Mouse (Mus musculus): ENCODE data around the gene Cox5a. TPM values are rescaled to one million over a fixed set of nuclear protein-coding genes. Genes with fewer than 3 reads are reported as not detected.

Gene Cox5a
- polyA plus RNA-seq, 1 experiment = 757 TPM

DNA sequence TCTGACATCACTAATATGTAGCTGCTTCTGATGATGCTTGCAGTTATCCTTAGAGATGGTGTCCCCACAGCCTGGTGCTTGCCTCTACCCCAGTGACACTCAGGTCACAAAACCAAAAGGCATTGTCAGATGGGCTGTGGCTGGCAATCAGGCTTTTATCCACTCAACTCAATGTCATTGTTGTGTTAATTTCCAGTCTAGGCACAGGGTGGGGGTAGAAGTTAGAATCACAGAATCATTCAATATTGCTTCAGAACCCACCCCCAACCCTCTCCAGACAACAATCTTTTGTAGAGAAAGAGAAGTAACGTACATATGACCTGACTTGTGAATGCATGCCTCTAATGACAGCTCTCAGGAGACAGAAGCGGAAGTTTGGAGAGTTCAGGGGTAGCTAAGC lies 10.5 kb upstream of the Cox5a start:
- H3K27ac ChIP-seq (ENCODE audit: insufficient read depth, low read depth, low read length) = no peak overlapping the region
- H3K36me3 ChIP-seq (ENCODE audit: control insufficient read depth, insufficient read depth, low read length) = no peaks in the 10 kb centered on the region
- no peaks in the 10 kb centered on the region for H3K27me3 ChIP-seq (replicated peaks; ENCODE audit: control insufficient read depth, insufficient read depth, low read length)
- no peak for TF ChIP-seq CTCF (conservative IDR thresholded peaks at IDR 0.05; ENCODE audit: insufficient read depth, insufficient read length, low read depth, low read length)
- TF ChIP-seq POLR2A (IDR thresholded peaks at IDR 0.05; ENCODE audit: low read depth, low read length) = no peak
- 90% methylated on average over 2 of the region's 2 CpGs for WGBS
- no peak for DNase-seq
- H3K4me3 ChIP-seq (ENCODE audit: insufficient read depth, low read depth, low read length) = no peak overlapping the region
- H3K4me1 ChIP-seq (ENCODE audit: control insufficient read depth, insufficient read depth, low read length) = no peaks in the 10 kb centered on the region

DNA sequence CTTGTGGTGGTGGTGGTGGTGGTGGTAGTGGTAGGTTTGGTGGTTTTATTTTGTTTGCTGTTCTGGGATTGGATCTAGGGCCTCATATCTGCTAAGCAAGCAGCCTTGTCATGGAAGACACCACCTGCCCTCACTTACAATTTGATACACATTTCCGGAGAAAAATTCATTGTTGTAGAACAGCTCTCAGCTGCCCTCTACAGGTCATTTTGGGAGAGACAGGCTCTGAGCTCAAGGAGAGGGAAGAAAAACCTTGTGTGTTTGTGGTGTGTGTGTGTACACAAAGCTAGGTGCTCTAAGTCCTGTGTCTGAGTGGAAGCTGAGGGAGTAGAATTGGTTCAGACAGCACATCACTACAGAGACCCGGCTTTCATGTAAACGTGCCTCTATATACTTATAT lies 4.0 kb upstream of the Cox5a start:
- no peaks in the 10 kb centered on the region for H3K27me3 ChIP-seq (replicated peaks; ENCODE audit: control insufficient read depth, insufficient read depth, low read length)
- 6% methylated on average over 3 of the region's 3 CpGs for WGBS
- no peak overlapping the region for H3K27ac ChIP-seq (ENCODE audit: insufficient read depth, low read depth, low read length)
- H3K4me3 ChIP-seq (ENCODE audit: insufficient read depth, low read depth, low read length) = no peak overlapping the region
- DNase-seq = peak; percentile 61
- H3K4me1 ChIP-seq (ENCODE audit: control insufficient read depth, insufficient read depth, low read length) = peaks cover 2% of the 10 kb centered on the region; the same call in 1 of the 2 replicates
- no peaks in the 10 kb centered on the region for H3K36me3 ChIP-seq (ENCODE audit: control insufficient read depth, insufficient read depth, low read length)
- peak; percentile 57 for TF ChIP-seq CTCF (conservative IDR thresholded peaks at IDR 0.05; ENCODE audit: insufficient read depth, insufficient read length, low read depth, low read length)
- TF ChIP-seq POLR2A (IDR thresholded peaks at IDR 0.05; ENCODE audit: low read depth, low read length) = no peak

DNA sequence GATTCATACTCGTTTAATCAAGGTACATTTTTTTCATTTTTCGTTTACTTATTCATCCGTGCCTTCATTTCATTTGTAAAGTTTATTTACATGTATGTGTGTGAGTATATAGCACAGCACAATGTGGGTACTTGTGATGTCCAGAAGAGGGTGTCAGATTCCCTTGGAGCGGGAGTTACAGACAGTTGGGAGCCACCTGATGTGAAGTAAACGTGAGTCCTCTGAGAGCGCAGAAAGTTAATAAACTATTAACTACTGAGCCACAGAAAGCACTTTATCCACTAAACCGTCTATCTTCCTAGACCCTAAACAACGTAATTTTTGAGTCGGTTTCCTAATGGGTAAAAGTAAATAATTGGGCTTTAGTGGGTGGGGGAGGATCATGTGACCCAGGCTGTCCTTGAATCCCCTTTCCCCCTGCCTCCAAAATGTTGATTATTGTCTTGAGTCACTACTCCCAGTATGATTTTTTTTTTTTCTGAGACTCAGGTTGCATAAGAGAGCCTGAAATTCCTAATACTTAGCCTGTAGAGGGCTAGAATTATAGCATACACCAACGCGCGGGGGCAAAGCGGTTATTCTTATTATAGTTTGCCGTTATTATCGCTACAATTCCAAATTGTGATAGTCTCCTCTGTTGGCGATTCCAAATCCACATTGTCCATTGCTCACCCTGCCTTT lies 559 bp upstream of the Cox5a start:
- Histone ChIP-seq H3K36me3 (ENCODE audit: control insufficient read depth, insufficient read depth, low read length) (no peaks in the 10 kb centered on the region), H3K27ac (ENCODE audit: insufficient read depth, low read depth, low read length) (peak overlapping the region; percentile 95), H3K27me3 (replicated peaks; ENCODE audit: control insufficient read depth, insufficient read depth, low read length) (no peaks in the 10 kb centered on the region), H3K4me1 (ENCODE audit: control insufficient read depth, insufficient read depth, low read length) (peaks cover 12% of the 10 kb centered on the region), H3K4me3 (ENCODE audit: insufficient read depth, low read depth, low read length) (peak overlapping the region; percentile 92)
- 24% methylated on average over 16 of the region's 16 CpGs for WGBS
- peak; percentile 66 for DNase-seq
- no peak for TF ChIP-seq CTCF (conservative IDR thresholded peaks at IDR 0.05; ENCODE audit: insufficient read depth, insufficient read length, low read depth, low read length)
- TF ChIP-seq POLR2A (IDR thresholded peaks at IDR 0.05; ENCODE audit: low read depth, low read length) = no peak

GRCm38 (mm10) chr9:57522114-57522860 lies 1.2 kb downstream of the Cox5a start:
- DNase-seq = no peak
- H3K36me3 ChIP-seq (ENCODE audit: control insufficient read depth, insufficient read depth, low read length) = no peaks in the 10 kb centered on the region
- whole genome bisulfite sequencing = 13% methylated on average over 7 of the region's 7 CpGs
- TF ChIP-seq CTCF (conservative IDR thresholded peaks at IDR 0.05; ENCODE audit: insufficient read depth, insufficient read length, low read depth, low read length) (no peak), POLR2A (IDR thresholded peaks at IDR 0.05; ENCODE audit: low read depth, low read length) (no peak)
- no peaks in the 10 kb centered on the region for H3K27me3 ChIP-seq (replicated peaks; ENCODE audit: control insufficient read depth, insufficient read depth, low read length)
- H3K27ac ChIP-seq (ENCODE audit: insufficient read depth, low read depth, low read length) = peak overlapping the region; percentile 98
- peaks cover 18% of the 10 kb centered on the region for H3K4me1 ChIP-seq (ENCODE audit: control insufficient read depth, insufficient read depth, low read length)
- peak overlapping the region; percentile 92 for H3K4me3 ChIP-seq (ENCODE audit: insufficient read depth, low read depth, low read length)

- H3K27me3 ChIP-seq (replicated peaks; ENCODE audit: control insufficient read depth, insufficient read depth, low read length) = no peaks in the 10 kb centered on the region
- no peak for DNase-seq
- H3K36me3 ChIP-seq (ENCODE audit: control insufficient read depth, insufficient read depth, low read length) = no peaks in the 10 kb centered on the region
- H3K27ac ChIP-seq (ENCODE audit: insufficient read depth, low read depth, low read length) = no peak overlapping the region
- H3K4me3 ChIP-seq (ENCODE audit: insufficient read depth, low read depth, low read length) = no peak overlapping the region
- 40% methylated on average over 4 of the region's 4 CpGs for WGBS
- no peak for TF ChIP-seq POLR2A (IDR thresholded peaks at IDR 0.05; ENCODE audit: low read depth, low read length)
- TF ChIP-seq CTCF (conservative IDR thresholded peaks at IDR 0.05; ENCODE audit: insufficient read depth, insufficient read length, low read depth, low read length) = no peak
- peaks cover 18% of the 10 kb centered on the region for H3K4me1 ChIP-seq (ENCODE audit: control insufficient read depth, insufficient read depth, low read length)
These were observed 1.8 kb downstream of the Cox5a start for GRCm38 (mm10) chr9:57522861-57523246.

DNA sequence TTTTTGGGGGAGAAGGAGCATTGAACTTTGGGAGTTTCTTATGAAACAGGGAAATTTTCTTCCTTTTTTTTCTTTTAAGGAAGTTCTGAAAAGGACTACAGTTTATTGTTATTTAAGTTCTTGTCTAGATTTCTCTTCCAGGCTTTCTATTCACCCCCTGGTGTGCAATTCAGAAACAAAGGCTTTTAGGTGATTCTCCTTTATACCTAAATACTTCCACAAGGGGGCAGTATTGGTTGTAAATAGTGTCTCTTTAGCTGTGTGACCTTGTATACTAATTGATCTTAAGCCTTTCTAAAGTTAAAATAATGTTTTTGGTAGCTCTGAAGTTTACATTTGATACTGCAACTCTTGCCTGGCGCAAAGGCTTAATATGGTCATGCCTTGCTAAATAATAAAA lies 2.7 kb downstream of the Cox5a start:
- H3K36me3 ChIP-seq (ENCODE audit: control insufficient read depth, insufficient read depth, low read length) = no peaks in the 10 kb centered on the region
- 57% methylated on average over 1 of the region's 1 CpGs for WGBS
- no peaks in the 10 kb centered on the region for H3K27me3 ChIP-seq (replicated peaks; ENCODE audit: control insufficient read depth, insufficient read depth, low read length)
- peaks cover 18% of the 10 kb centered on the region for H3K4me1 ChIP-seq (ENCODE audit: control insufficient read depth, insufficient read depth, low read length)
- H3K4me3 ChIP-seq (ENCODE audit: insufficient read depth, low read depth, low read length) = no peak overlapping the region
- H3K27ac ChIP-seq (ENCODE audit: insufficient read depth, low read depth, low read length) = no peak overlapping the region
- peak; percentile 61 for DNase-seq
- TF ChIP-seq CTCF (conservative IDR thresholded peaks at IDR 0.05; ENCODE audit: insufficient read depth, insufficient read length, low read depth, low read length) (0 out of 2 replicates have a peak, but pooled peaks have one; percentile 7), POLR2A (IDR thresholded peaks at IDR 0.05; ENCODE audit: low read depth, low read length) (no peak)

DNA sequence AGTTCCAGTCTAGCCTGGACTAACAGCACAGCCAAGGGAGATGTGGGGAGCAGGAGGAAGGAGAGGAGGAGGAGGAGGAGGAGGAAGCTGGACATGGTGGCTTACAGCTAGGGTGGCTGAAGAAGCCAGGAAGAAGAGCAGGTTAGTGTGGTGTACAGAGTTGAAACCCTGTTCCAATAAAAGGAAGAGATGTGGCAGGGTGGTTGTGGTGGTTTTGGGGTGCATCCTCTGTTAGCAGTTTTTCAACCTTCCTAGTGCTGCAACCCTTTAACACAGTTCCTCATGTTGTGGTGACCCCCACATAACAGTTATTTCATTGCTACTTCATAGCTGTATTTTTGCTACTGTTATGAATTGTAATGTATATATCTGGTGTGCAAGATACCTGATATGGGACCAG lies 3.4 kb downstream of the Cox5a start:
- no peak overlapping the region for H3K27ac ChIP-seq (ENCODE audit: insufficient read depth, low read depth, low read length)
- no peak for TF ChIP-seq CTCF (conservative IDR thresholded peaks at IDR 0.05; ENCODE audit: insufficient read depth, insufficient read length, low read depth, low read length)
- TF ChIP-seq POLR2A (IDR thresholded peaks at IDR 0.05; ENCODE audit: low read depth, low read length) = no peak

More for the DNA sequence above, 3.4 kb downstream of the Cox5a start:
- no peaks in the 10 kb centered on the region for H3K27me3 ChIP-seq (replicated peaks; ENCODE audit: control insufficient read depth, insufficient read depth, low read length)
- no peaks in the 10 kb centered on the region; the same call in 1 of the 2 replicates for H3K36me3 ChIP-seq (ENCODE audit: control insufficient read depth, insufficient read depth, low read length)
- peaks cover 18% of the 10 kb centered on the region for H3K4me1 ChIP-seq (ENCODE audit: control insufficient read depth, insufficient read depth, low read length)
- no peak overlapping the region for H3K4me3 ChIP-seq (ENCODE audit: insufficient read depth, low read depth, low read length)
- no peak for DNase-seq

Data from kidney, adult 2 months (tissue).